Mouse (Mus musculus): ENCODE results near the gene Efcab8. TPM values are rescaled to one million over a fixed set of nuclear protein-coding genes. Genes with fewer than 3 reads are reported as not detected.

The Efcab8 gene
- polyA plus RNA-seq, 1 experiment from 2014 or later: not detected

Other genes with a start within 250 kb of the Efcab8 start
- 44.8 and 49.8 TPM in 2 replicates for gene Nol4l, start 250.0 kb upstream of the Efcab8 start, polyA plus RNA-seq (2014; fragmentation: Nextera tagmentation; extraction: Ambion mirVana)
- gene Commd7, start 147.2 kb upstream of the Efcab8 start, polyA plus RNA-seq (2014; fragmentation: Nextera tagmentation; extraction: Ambion mirVana): 78.6 and 79.8 TPM in 2 replicates
- gene Dnmt3b, start 130.5 kb upstream of the Efcab8 start, polyA plus RNA-seq (2014; fragmentation: Nextera tagmentation; extraction: Ambion mirVana): 4.2 and 4.3 TPM in 2 replicates
- 0.12 and 0.14 TPM in 2 replicates for gene Dnmt3c, start 83.3 kb upstream of the Efcab8 start, polyA plus RNA-seq (2014; fragmentation: Nextera tagmentation; extraction: Ambion mirVana)
- 394 and 421 TPM in 2 replicates for gene Mapre1, start 38.7 kb upstream of the Efcab8 start, polyA plus RNA-seq (2014; fragmentation: Nextera tagmentation; extraction: Ambion mirVana)
- gene Sun5, start 91.2 kb downstream of the Efcab8 start, polyA plus RNA-seq (2014; fragmentation: Nextera tagmentation; extraction: Ambion mirVana): not detected in 2 replicates
- not detected in 2 replicates for gene Bpifb2, start 95.1 kb downstream of the Efcab8 start, polyA plus RNA-seq (2014; fragmentation: Nextera tagmentation; extraction: Ambion mirVana)
- gene Bpifb6, start 120.5 kb downstream of the Efcab8 start, polyA plus RNA-seq (2014; fragmentation: Nextera tagmentation; extraction: Ambion mirVana): 0.12 TPM in 1 of 2 replicates, not detected in the other
- gene Bpifb3, start 138.3 kb downstream of the Efcab8 start, polyA plus RNA-seq (2014; fragmentation: Nextera tagmentation; extraction: Ambion mirVana): not detected in 2 replicates
- not detected in 2 replicates for gene Bpifb4, start 158.3 kb downstream of the Efcab8 start, polyA plus RNA-seq (2014; fragmentation: Nextera tagmentation; extraction: Ambion mirVana)
- gene Bpifa6, start 195.0 kb downstream of the Efcab8 start, polyA plus RNA-seq (2014; fragmentation: Nextera tagmentation; extraction: Ambion mirVana): not detected in 2 replicates
- gene Bpifa2, start 228.3 kb downstream of the Efcab8 start, polyA plus RNA-seq (2014; fragmentation: Nextera tagmentation; extraction: Ambion mirVana): not detected in 2 replicates